Comparison of ENCODE assay signal across 31 mouse cellular contexts in genomic region chr7:110277734-110278245, GRCm38 (mm10). TPM values are rescaled to one million over a fixed set of nuclear protein-coding genes. Genes with fewer than 3 reads are reported as not detected.
DNase-seq lines count a peak whose midpoint lies in the region; ATAC-seq and TF ChIP-seq lines count a peak whose summit lies in the region.
"Had no signal": no experiment of that assay in that cellular context is flagged by ENCODE, and none has a peak within 500 bp of the region (broad histone marks: within the 10 kb centered on the region; RNA-seq: fewer than 3 reads in every experiment).

No protein-coding gene starts in this region.

- H3ac ChIP-seq in C2C12 (ENCODE audit: control insufficient read depth, insufficient read length, low read depth), result no peak overlapping the region

- H3K27me3 ChIP-seq in C2C12 (ENCODE audit: control insufficient read depth, insufficient read depth, insufficient read length), result no peaks in the 10 kb centered on the region
- H3K27me3 ChIP-seq: embryonic facial prominence, embryonic 12.5 days; heart, embryonic 15.5 days; hindbrain, embryonic 12.5 days; intestine, embryonic 15.5 days; liver, embryonic 13.5 days; midbrain, embryonic 13.5 days had no signal

- H3K79me2 ChIP-seq in C2C12 (ENCODE audit: control insufficient read depth, insufficient read depth), result no peaks in the 10 kb centered on the region

- peaks cover 49% of the 10 kb centered on the region for H3K36me3 ChIP-seq in C2C12 (ENCODE audit: control insufficient read depth, insufficient read depth)

- peak; percentile 47; the same call in 1 of the 2 replicates for ATAC-seq in megakaryocyte, adult 5-6 weeks (ENCODE audit: poor library complexity, severe bottlenecking)
- ATAC-seq: CD4-positive, CD25-positive, alpha-beta regulatory T cell, adult 4 months; forebrain, embryonic 14.5 days; hindbrain, postnatal 0 days; intestine, embryonic 15.5 days; lung, postnatal 0 days; midbrain, embryonic 13.5 days had no signal

- peak; percentile 51 to 81 for DNase-seq in adrenal gland, adult (ENCODE audit: inconsistent age in 2 of 2, low spot score in 1 of 2)
- no peak for DNase-seq in adrenal gland, adult 18-20 months (ENCODE audit: low spot score in 2 of 2)
- peak; percentile 41 to 61 for DNase-seq in cerebellum, postnatal 25 days
- no peak for DNase-seq in cerebellum, adult 18-20 months
- DNase-seq in thymus, postnatal 14 days, result no peak
- no peak for DNase-seq in right cerebral cortex, adult 18-20 months
- DNase-seq: cerebellum, adult 11-12 months; embryo, embryonic 11 days; gastrocnemius, postnatal 25 days; heart, adult 11 months; kidney, adult 8-10 months; liver, embryonic 13.5 days; lung, adult 18-20 months; lung, postnatal 4 days; retina, postnatal 1 day; right cerebral cortex, postnatal 25 days; thymus, adult 2 months had no signal

- no peaks in the 10 kb centered on the region for H3K79me3 ChIP-seq in C2C12 (ENCODE audit: low read depth)

- no peak for TF ChIP-seq CTCF in C2C12 (IDR thresholded peaks at IDR 0.05; ENCODE audit: control insufficient read depth, insufficient read depth, insufficient read length)

- no peak overlapping the region for H3K4me3 ChIP-seq in C2C12 (ENCODE audit: insufficient read depth, poor library complexity, severe bottlenecking)
- H3K4me3 ChIP-seq: embryonic facial prominence, embryonic 12.5 days; heart, embryonic 10.5 days; heart, embryonic 15.5 days; hindbrain, embryonic 12.5 days; intestine, embryonic 15.5 days; layer of hippocampus, adult 2 months; left cerebral cortex, adult 2 months; liver, embryonic 13.5 days; midbrain, embryonic 13.5 days had no signal

TF ChIP-seq in C2C12, 6 proteins besides CTCF, POLR2A, EP300 and RAD21:
- TF ChIP-seq CEBPB (IDR thresholded peaks at IDR 0.05; ENCODE audit: low read depth), result no peak
- no peak for TF ChIP-seq MAX (IDR thresholded peaks at IDR 0.05)
- TF ChIP-seq MYOD1 (IDR thresholded peaks at IDR 0.05; ENCODE audit: control insufficient read depth, insufficient read length, low read depth), result peak; percentile 54
- peak; percentile 10 for TF ChIP-seq FOSL1 (IDR thresholded peaks at IDR 0.05; ENCODE audit: insufficient read depth, low read length, poor library complexity, severe bottlenecking)

RNA-seq across cellular contexts. Expression of gene Swap70, which starts 56.3 kb away (rescaled TPM):
- total RNA-seq in adrenal gland, adult 18-20 months (2021), result 10 to 100 TPM; 12.9 to 13.6 TPM
- 16.0 TPM for polyA plus RNA-seq in C2C12 (2012; fragmentation: generic; extraction: Trizol)
- 29.5 and 33.6 TPM in 2 replicates for total RNA-seq in megakaryocyte, adult 5-6 weeks (2015)
- total RNA-seq in megakaryocyte, adult 5-6 weeks (2017), result 67.6 and 73.0 TPM in 2 replicates

Comparison
In these comparisons a context has a peak if more than half of its experiments do, and no peak if none do; other contexts are left out.
1. DNase-seq: peak in adrenal gland, adult (2 of 2) and cerebellum, postnatal 25 days (2 of 2); none in adrenal gland, adult 18-20 months (0 of 2), cerebellum, adult 18-20 months (0 of 2), thymus, postnatal 14 days (single experiment) and right cerebral cortex, adult 18-20 months (single experiment).